Mouse (Mus musculus): ENCODE data around the gene Capn6.

The Capn6 gene

GRCm38 (mm10) chrX:143827212-143827611 lies at the start of gene Capn6:
Gene Capn6, minus strand, starts transcription at chrX:143827414.
- no peak for DNase-seq

GRCm38 (mm10) chrX:143867129-143867664 lies 40.0 kb upstream of the Capn6 start:
- DNase-seq: no peak

DNA sequence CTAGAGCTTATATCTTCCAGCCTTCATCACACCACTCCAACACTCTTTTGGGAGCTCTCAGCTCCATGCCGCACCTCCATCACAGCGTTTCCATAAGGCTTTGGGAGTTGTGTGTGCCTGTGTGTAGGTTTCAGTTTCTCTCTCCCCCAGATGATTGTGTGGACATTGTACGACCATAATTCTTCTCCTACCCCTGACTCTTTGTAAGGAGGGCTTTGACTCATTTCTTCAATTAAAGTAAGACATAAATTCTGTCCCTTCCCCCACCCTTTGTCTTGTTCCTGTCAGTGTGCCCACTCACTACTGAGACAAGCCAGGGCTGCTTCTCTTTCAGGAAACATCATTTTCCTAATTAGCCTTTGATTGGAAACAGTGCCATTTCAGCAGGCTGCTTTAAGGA lies 24.1 kb upstream of the Capn6 start:
- no peak for DNase-seq

DNA sequence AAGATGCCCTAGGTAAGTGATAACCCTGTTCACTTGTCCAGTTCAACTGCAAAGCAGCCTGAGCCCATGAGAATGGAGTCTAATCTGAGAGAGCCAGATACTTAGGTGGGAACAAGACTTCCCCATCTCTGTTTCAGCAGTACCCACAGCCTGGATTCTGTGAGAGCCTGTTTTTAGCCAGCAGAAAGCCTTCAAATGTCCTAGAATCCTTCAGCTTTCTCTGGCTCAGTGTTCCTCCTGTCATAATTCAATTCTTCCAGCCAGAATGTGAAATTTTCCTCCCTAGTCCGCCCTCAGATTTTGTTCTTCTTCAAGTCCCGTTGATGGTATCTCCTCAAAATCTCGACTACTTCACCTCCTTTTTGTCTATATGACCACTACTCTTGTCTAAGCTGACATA lies 22.8 kb upstream of the Capn6 start:
- no peak for DNase-seq

DNA sequence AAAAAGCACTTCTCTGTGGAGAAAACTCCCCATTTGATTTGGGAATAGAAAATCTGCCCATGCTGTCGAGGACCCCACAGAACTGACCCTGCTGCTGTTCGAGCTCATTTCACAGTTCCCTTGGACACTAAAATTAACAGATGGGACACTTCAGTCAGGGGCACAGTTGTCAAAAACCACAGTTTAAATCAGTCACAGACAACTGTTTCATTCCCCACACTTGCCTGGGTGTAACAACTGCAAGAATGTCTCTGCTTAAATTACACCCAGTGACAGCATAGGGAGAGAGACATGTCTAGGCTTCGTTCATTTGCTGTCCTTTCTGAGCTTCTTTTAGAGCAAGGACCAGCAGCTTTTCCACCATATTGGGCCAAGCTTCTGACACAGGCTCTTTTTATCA lies 19.4 kb upstream of the Capn6 start:
- DNase-seq: no peak

GRCm38 (mm10) chrX:143826521-143826920 lies 693 bp downstream of the Capn6 start:
- DNase-seq: no peak

DNA sequence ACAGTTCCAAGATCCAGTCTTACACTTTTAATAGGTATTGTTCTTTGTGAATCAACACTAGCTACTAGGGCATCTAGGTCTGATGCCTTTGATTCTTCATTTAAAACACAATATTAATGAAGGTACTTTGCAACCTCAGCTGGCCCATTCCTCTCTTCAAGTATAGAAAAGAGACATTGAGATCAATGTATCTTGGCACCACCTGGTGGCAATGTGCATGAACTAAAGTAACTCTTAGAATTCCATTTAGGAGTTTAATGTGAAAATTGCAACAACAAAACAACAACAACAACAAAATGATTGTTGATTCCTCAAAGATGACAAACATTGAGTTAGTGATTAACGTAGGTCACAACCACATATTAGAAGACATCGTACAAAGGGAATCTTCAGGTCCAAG lies 8.3 kb downstream of the Capn6 start:
- DNase-seq: no peak

GRCm38 (mm10) chrX:143815948-143816347 lies 11.3 kb downstream of the Capn6 start:
- no peak for DNase-seq

- no peak for DNase-seq
Observed at GRCm38 (mm10) chrX:143762556-143762955, 64.7 kb downstream of the Capn6 start.
